Mouse (Mus musculus): Measurements from ENCODE around the gene Fmo5.

- TF ChIP-seq CTCF (IDR thresholded peaks at IDR 0.05; ENCODE audit: borderline replicate concordance, insufficient read depth, low read depth, low read length) (no peak), POLR2A (IDR thresholded peaks at IDR 0.05; ENCODE audit: borderline replicate concordance, insufficient read depth, low read length) (no peak)
Measured at GRCm38 (mm10) chr3:97691443-97692017, 62.9 kb downstream of the Fmo5 start.

Measured in cerebellum, adult 2 months (tissue).